Mouse (Mus musculus) cerebellum, adult 9-11 months (tissue): ENCODE results near the gene P2ry4.

Source experiments
- DNase-seq: peaks from one replicate; pipeline ENCODE4 v3.0.0; 2022

Gene P2ry4

GRCm38 (mm10) chrX:100594791-100595190 lies at the start of gene P2ry4:
Gene P2ry4 (minus strand): TSS chrX:100594869.
- DNase-seq: no peak

GRCm38 (mm10) chrX:100638477-100638876 lies 43.8 kb upstream of the P2ry4 start:
- no peak for DNase-seq

GRCm38 (mm10) chrX:100629076-100629475 lies 34.4 kb upstream of the P2ry4 start:
- DNase-seq: no peak

GRCm38 (mm10) chrX:100625802-100626793 lies 31.4 kb upstream of the P2ry4 start, which contains the start of gene Pdzd11:
Gene Pdzd11 (minus strand): TSS chrX:100626568.
- peak; percentile 91 for DNase-seq

GRCm38 (mm10) chrX:100625546-100625801 lies 30.8 kb upstream of the P2ry4 start, which contains the start of gene Kif4:
Gene Kif4 (plus strand): TSS chrX:100625737.
- no peak for DNase-seq

GRCm38 (mm10) chrX:100625146-100625545 lies 30.5 kb upstream of the P2ry4 start:
- no peak for DNase-seq

GRCm38 (mm10) chrX:100624242-100624641 lies 29.6 kb upstream of the P2ry4 start:
- DNase-seq: no peak

- DNase-seq: no peak
Measured at GRCm38 (mm10) chrX:100621366-100621765, 26.7 kb upstream of the P2ry4 start.

GRCm38 (mm10) chrX:100618488-100618887 lies 23.8 kb upstream of the P2ry4 start:
- DNase-seq: no peak

GRCm38 (mm10) chrX:100605314-100605713 lies 10.6 kb upstream of the P2ry4 start, which contains the start of gene Arr3:
Gene Arr3 (plus strand): TSS chrX:100605497.
- DNase-seq: no peak

- no peak for DNase-seq
Measured at GRCm38 (mm10) chrX:100599755-100600154, 5.1 kb upstream of the P2ry4 start.

GRCm38 (mm10) chrX:100597439-100597838 lies 2.8 kb upstream of the P2ry4 start:
- DNase-seq: no peak

- no peak for DNase-seq
Measured at GRCm38 (mm10) chrX:100571951-100572350, 22.7 kb downstream of the P2ry4 start, which contains the start of gene Awat1. Gene Awat1 (plus strand): TSS chrX:100572251.

GRCm38 (mm10) chrX:100565696-100566095 lies 29.0 kb downstream of the P2ry4 start:
- no peak for DNase-seq

GRCm38 (mm10) chrX:100556026-100556425 lies 38.6 kb downstream of the P2ry4 start:
- no peak for DNase-seq
